Mouse (Mus musculus): ENCODE results near the gene Zfp612.

Gene Zfp612

DNA sequence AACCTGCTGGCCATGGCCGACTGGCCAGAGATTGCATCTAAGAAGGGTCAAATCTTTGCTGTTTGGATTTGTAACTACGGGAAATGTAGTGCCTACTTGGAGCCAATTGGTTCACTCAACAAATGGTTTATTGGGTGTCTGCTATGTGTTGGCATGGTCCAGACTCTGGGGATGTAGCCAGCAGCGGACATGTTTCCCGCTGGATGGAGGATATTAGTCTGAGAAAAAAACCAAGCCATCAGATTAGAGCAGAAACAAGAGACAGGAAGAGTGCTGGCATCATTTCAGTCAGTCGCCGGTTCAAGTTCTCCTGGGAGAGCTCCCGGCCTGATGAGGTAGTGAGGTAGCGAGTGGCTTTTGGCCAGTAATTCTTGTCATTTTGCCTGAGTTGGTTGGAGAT is 54.7 kb downstream of the Zfp612 start:
- no peak for DNase-seq (ENCODE audit: low spot score)

- DNase-seq (ENCODE audit: low spot score) = no peak
Observed at GRCm38 (mm10) chr8:110135515-110135914, 56.0 kb downstream of the Zfp612 start.

- no peak for DNase-seq (ENCODE audit: low spot score)
Observed at GRCm38 (mm10) chr8:110140156-110140555, 60.6 kb downstream of the Zfp612 start.

- no peak for DNase-seq (ENCODE audit: low spot score)
Observed at GRCm38 (mm10) chr8:110140770-110141169, 61.2 kb downstream of the Zfp612 start.
